Mouse (Mus musculus): ENCODE results near the gene Saa3. TPM values are rescaled to one million over a fixed set of nuclear protein-coding genes. Genes with fewer than 3 reads are reported as not detected.

Gene Saa3
- polyA plus RNA-seq, 1 experiment from 2014 or later = 0.29 TPM

Other genes with a start within 250 kb of the Saa3 start
- gene Sergef, start 75.9 kb downstream of the Saa3 start, polyA plus RNA-seq (2014; fragmentation: Nextera tagmentation; extraction: Ambion mirVana) = 13.2 and 15.7 TPM in 2 replicates
- gene Tph1, start 43.2 kb downstream of the Saa3 start, polyA plus RNA-seq (2014; fragmentation: Nextera tagmentation; extraction: Ambion mirVana) = 0.11 and 0.30 TPM in 2 replicates
- 30.7 and 32.7 TPM in 2 replicates for gene Saal1, start 5.0 kb downstream of the Saa3 start, polyA plus RNA-seq (2014; fragmentation: Nextera tagmentation; extraction: Ambion mirVana)
- 5.7 and 6.1 TPM in 2 replicates for gene Saa4, start 16.9 kb upstream of the Saa3 start, polyA plus RNA-seq (2014; fragmentation: Nextera tagmentation; extraction: Ambion mirVana)
- 0.90 and 1.1 TPM in 2 replicates for gene Saa1, start 27.3 kb upstream of the Saa3 start, polyA plus RNA-seq (2014; fragmentation: Nextera tagmentation; extraction: Ambion mirVana)
- 1.2 TPM in 1 of 2 replicates, not detected in the other for gene Saa2, start 36.1 kb upstream of the Saa3 start, polyA plus RNA-seq (2014; fragmentation: Nextera tagmentation; extraction: Ambion mirVana)
- 15.5 and 16.7 TPM in 2 replicates for gene Hps5, start 80.4 kb upstream of the Saa3 start, polyA plus RNA-seq (2014; fragmentation: Nextera tagmentation; extraction: Ambion mirVana)
- gene Gtf2h1, start 80.4 kb upstream of the Saa3 start, polyA plus RNA-seq (2014; fragmentation: Nextera tagmentation; extraction: Ambion mirVana) = 83.6 and 95.7 TPM in 2 replicates
- 3,525 and 3,814 TPM in 2 replicates for gene Ldha, start 125.8 kb upstream of the Saa3 start, polyA plus RNA-seq (2014; fragmentation: Nextera tagmentation; extraction: Ambion mirVana)
- 0.17 and 0.73 TPM in 2 replicates for gene Ldhc, start 145.5 kb upstream of the Saa3 start, polyA plus RNA-seq (2014; fragmentation: Nextera tagmentation; extraction: Ambion mirVana)
- gene Tsg101, start 204.3 kb upstream of the Saa3 start, polyA plus RNA-seq (2014; fragmentation: Nextera tagmentation; extraction: Ambion mirVana) = 129 and 133 TPM in 2 replicates
- 9.1 and 10.5 TPM in 2 replicates for gene Uevld, start 242.8 kb upstream of the Saa3 start, polyA plus RNA-seq (2014; fragmentation: Nextera tagmentation; extraction: Ambion mirVana)